Mouse (Mus musculus) forebrain, embryonic 11.5 days (tissue): ENCODE data around the gene Nsun4. TPM values are rescaled to one million over a fixed set of nuclear protein-coding genes. Genes with fewer than 3 reads are reported as not detected.
A peak's percentile ranks its signal among the peaks of the same experiment; 100 is the strongest.

Experiments
- ATAC-seq: fragments of 200-750 bp; cut with Nextera tagmentation; replicated peaks from 2 replicates; pipeline ENCODE4 v1.8.0; 2017; ENCODE audit warnings: moderate TSS enrichment; ENCODE audit not compliant: low FRiP score
- DNase-seq: peaks from one replicate; pipeline ENCODE4 v3.0.0-alpha.2; 2017; ENCODE audit warnings: low spot score
- H3K27ac ChIP-seq: fragments of 300-500 bp; sonication (generic); 2 replicates; pipeline ENCODE4 v1.5.1; 2014; ENCODE audit warnings: low read depth, low read length
- H3K27me3 ChIP-seq: fragments of 300-500 bp; sonication (generic); 2 replicates; pipeline ENCODE4 v1.6.1; 2014; ENCODE audit warnings: mild to moderate bottlenecking, low read length, mixed read lengths; ENCODE audit not compliant: control insufficient read depth, insufficient read depth
- H3K36me3 ChIP-seq: fragments of 300-500 bp; sonication (generic); 2 replicates; pipeline ENCODE4 v1.6.1; 2014; ENCODE audit warnings: mild to moderate bottlenecking, low read length, moderate library complexity, mixed read lengths; ENCODE audit not compliant: control insufficient read depth, insufficient read depth
- H3K4me1 ChIP-seq: fragments of 300-500 bp; sonication (generic); replicated peaks from 2 replicates; pipeline ENCODE4 v1.6.1; 2014; ENCODE audit warnings: low read length, mixed read lengths; ENCODE audit not compliant: control insufficient read depth, insufficient read depth
- H3K4me2 ChIP-seq: fragments of 300-500 bp; sonication (generic); 2 replicates; pipeline ENCODE4 v1.6.1; 2014; ENCODE audit warnings: low read depth, mild to moderate bottlenecking, low read length, moderate library complexity, mixed read lengths; ENCODE audit not compliant: severe bottlenecking
- H3K4me3 ChIP-seq: fragments of 300-500 bp; sonication (generic); 2 replicates; pipeline ENCODE4 v1.5.1; 2014; ENCODE audit warnings: low read depth, low read length
- H3K9ac ChIP-seq: fragments of 300-500 bp; sonication (generic); 2 replicates; pipeline ENCODE4 v1.6.1; 2014; ENCODE audit warnings: low read length
- H3K9me3 ChIP-seq: fragments of 300-500 bp; sonication (generic); 2 replicates; pipeline ENCODE4 v1.6.1; 2016; ENCODE audit warnings: low read length, mixed read lengths; ENCODE audit not compliant: control insufficient read depth
- WGBS: fragments of 180-500 bp; shearing (Covaris S2); extraction: QIAGEN DNeasy Blood & Tissue Kit; methylation state at CpG from one replicate; pipeline ENCODE4 v1.1.7; 2014; 5-methylcytosine and 5-hydroxymethylcytosine counted together
- polyA plus RNA-seq: library from polyadenylated mRNA; unstranded; fragments of >200 nt; fragmentation: Nextera tagmentation; extraction: Ambion mirVana; gene quantifications from 2 replicates; pipeline ENCODE4 v1.2.1, GENCODE M21; 2014

Gene Nsun4
- polyA plus RNA-seq, 1 experiment from 2014 or later = 17.4 TPM

- Histone ChIP-seq H3K9me3 (no peaks in the 10 kb centered on the region), H3K4me1 (no peaks in the 10 kb centered on the region; the same call in 1 of the 2 replicates), H3K36me3 (no peaks in the 10 kb centered on the region), H3K9ac (peak overlapping the region; percentile 58), H3K27ac (no peak overlapping the region), H3K27me3 (no peaks in the 10 kb centered on the region), H3K4me2 (peak overlapping the region; percentile 88), H3K4me3 (peak overlapping the region; percentile 52)
- ATAC-seq (peak; percentile 45), DNase-seq (peak; percentile 59)
- 13% methylated on average over 21 of the region's 22 CpGs for WGBS
Measured at GRCm38 (mm10) chr4:116052526-116053293, 966 bp downstream of the Nsun4 start.

- no peaks in the 10 kb centered on the region for H3K9me3 ChIP-seq
- no peaks in the 10 kb centered on the region for H3K36me3 ChIP-seq
- no peaks in the 10 kb centered on the region for H3K27me3 ChIP-seq
- H3K4me2 ChIP-seq = no peak overlapping the region
- ATAC-seq = no peak
- no peak overlapping the region for H3K4me3 ChIP-seq
- WGBS = 90% methylated on average over 3 of the region's 3 CpGs
- H3K27ac ChIP-seq = no peak overlapping the region
- no peak for DNase-seq
- H3K9ac ChIP-seq = no peak overlapping the region
- no peaks in the 10 kb centered on the region; the same call in 1 of the 2 replicates for H3K4me1 ChIP-seq
Measured at GRCm38 (mm10) chr4:116049211-116049610, 4.5 kb downstream of the Nsun4 start.

DNA sequence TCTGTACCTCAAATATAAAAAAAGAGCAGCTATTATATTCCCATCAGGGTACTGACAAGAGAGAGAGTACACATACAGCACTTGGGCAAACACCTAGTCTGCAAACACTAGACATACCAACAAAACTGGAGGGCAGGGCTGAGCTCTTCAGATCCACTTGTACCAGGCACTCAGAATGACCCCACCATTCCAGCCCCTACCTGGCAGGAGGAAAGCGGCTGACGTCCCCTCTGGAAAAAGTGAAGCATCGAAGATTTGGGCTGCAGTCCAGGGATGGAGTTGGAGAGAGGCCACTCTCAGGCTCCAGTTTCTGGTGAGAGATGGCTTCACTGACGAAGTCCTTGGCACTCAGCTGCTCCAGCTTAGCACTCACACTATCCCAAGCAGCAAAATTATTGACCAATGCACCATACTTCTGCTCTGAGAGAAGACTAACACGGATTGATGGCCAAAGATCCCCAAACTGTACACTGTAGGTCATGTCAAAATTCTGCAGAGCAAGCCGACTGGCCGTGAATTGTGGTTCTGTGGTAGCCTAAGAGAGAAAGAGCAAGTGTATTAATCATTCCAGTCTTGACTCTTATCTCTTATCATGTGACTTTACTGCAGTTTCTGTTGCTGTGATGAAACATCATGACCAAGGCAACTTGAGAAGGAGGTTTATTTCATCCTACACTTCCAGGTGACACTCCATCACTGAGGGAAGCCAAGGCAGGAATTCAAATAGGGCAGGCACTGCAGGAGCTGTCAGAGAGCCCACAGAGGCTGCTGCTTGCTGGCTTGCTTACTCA, 5.4 kb downstream of the Nsun4 start:
- no peak overlapping the region for H3K27ac ChIP-seq
- no peaks in the 10 kb centered on the region for H3K36me3 ChIP-seq

GRCm38 (mm10) chr4:116047681-116048080, 6.0 kb downstream of the Nsun4 start:
- ATAC-seq (no peak), DNase-seq (no peak)
- Histone ChIP-seq H3K4me1 (no peaks in the 10 kb centered on the region; the same call in 1 of the 2 replicates), H3K27me3 (no peaks in the 10 kb centered on the region), H3K9ac (no peak overlapping the region), H3K4me3 (no peak overlapping the region), H3K27ac (no peak overlapping the region), H3K4me2 (no peak overlapping the region), H3K36me3 (no peaks in the 10 kb centered on the region), H3K9me3 (no peaks in the 10 kb centered on the region)
- 94% methylated on average over 1 of the region's 1 CpGs for WGBS

More for the DNA sequence above, 5.4 kb downstream of the Nsun4 start:
- no peaks in the 10 kb centered on the region for H3K9me3 ChIP-seq
- H3K9ac ChIP-seq = no peak overlapping the region
- no peaks in the 10 kb centered on the region; the same call in 1 of the 2 replicates for H3K4me1 ChIP-seq
- H3K4me3 ChIP-seq = no peak overlapping the region
- H3K4me2 ChIP-seq = no peak overlapping the region
- ATAC-seq (no peak), DNase-seq (no peak)
- WGBS = 80% methylated on average over 7 of the region's 7 CpGs
- no peaks in the 10 kb centered on the region for H3K27me3 ChIP-seq

DNA sequence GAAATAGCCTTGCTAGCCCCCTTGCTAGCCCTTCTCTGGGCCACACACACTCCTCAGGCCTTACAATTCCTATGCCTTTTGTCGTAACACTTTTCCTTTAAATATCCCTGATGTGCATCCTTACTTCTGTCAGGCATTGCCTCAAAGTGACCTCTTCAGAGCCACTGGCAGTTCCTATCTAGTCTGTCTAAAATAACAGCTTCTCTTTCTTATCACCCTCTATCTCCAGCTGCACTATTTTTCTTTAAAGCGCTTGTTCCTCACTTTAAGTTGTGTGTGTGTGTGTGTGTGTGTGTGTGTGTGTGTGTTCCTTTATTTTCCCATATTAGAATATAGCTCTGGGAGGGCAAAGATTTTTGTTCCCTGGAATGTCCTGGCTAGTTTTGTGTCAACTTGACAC, 7.1 kb downstream of the Nsun4 start:
- H3K36me3 ChIP-seq = no peaks in the 10 kb centered on the region
- no peaks in the 10 kb centered on the region for H3K4me1 ChIP-seq
- no peaks in the 10 kb centered on the region for H3K9me3 ChIP-seq
- WGBS = 86% methylated on average over 2 of the region's 2 CpGs
- no peak overlapping the region for H3K9ac ChIP-seq
- H3K4me3 ChIP-seq = no peak overlapping the region
- no peak overlapping the region for H3K27ac ChIP-seq
- ATAC-seq = no peak
- no peak overlapping the region for H3K4me2 ChIP-seq
- no peaks in the 10 kb centered on the region for H3K27me3 ChIP-seq
- no peak for DNase-seq

DNA sequence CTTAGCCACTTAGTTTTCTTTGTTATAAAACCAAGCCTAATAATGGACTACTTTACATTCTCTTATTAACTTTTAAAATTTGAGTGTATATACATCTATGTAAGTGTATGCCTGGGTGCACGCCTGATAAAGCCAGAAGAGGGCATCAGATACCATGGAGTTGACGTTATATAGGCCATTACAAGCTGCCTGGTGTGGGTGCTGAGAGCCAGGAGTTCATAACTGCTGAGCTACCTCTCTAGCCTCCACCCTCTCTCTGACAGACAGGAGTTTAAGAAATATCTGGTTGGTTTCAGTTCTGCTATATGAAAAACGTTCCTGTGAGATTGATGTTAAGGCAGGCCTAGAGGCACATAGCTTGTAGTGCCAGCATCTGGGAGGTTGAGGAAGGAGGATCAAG, 11.5 kb downstream of the Nsun4 start:
- DNase-seq (no peak), ATAC-seq (no peak)
- Histone ChIP-seq H3K4me1 (no peaks in the 10 kb centered on the region), H3K9ac (no peak overlapping the region), H3K4me2 (no peak overlapping the region), H3K36me3 (no peaks in the 10 kb centered on the region), H3K27ac (no peak overlapping the region), H3K27me3 (no peaks in the 10 kb centered on the region), H3K4me3 (no peak overlapping the region), H3K9me3 (no peaks in the 10 kb centered on the region)
- 80% methylated on average over 3 of the region's 3 CpGs for WGBS

DNA sequence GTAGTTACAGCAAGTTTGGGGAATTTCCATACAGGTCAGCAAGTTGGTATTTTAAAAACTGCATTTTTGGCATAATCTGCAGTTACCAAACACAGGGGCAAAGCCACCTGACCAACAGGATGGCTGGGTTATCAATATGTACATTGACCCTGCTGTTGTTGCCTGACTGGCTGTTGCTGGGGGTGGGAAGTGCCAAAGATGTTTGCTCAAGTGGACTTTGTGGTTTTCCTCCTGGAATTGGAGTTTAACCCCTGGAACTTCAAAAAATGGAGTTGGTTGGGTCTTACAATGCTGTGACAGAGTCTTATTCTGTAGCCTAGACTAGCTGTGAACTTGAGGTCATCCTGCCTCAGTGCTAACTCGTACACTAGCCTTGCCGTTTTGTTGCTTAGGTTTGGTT, 13.2 kb downstream of the Nsun4 start:
- H3K36me3 ChIP-seq = no peaks in the 10 kb centered on the region
- no peak overlapping the region for H3K4me3 ChIP-seq
- ATAC-seq = no peak
- H3K9ac ChIP-seq = no peak overlapping the region
- 94% methylated on average over 2 of the region's 2 CpGs for WGBS
- H3K4me1 ChIP-seq = no peaks in the 10 kb centered on the region
- H3K4me2 ChIP-seq = no peak overlapping the region
- no peaks in the 10 kb centered on the region for H3K27me3 ChIP-seq
- no peaks in the 10 kb centered on the region for H3K9me3 ChIP-seq
- no peak for DNase-seq
- H3K27ac ChIP-seq = no peak overlapping the region

DNA sequence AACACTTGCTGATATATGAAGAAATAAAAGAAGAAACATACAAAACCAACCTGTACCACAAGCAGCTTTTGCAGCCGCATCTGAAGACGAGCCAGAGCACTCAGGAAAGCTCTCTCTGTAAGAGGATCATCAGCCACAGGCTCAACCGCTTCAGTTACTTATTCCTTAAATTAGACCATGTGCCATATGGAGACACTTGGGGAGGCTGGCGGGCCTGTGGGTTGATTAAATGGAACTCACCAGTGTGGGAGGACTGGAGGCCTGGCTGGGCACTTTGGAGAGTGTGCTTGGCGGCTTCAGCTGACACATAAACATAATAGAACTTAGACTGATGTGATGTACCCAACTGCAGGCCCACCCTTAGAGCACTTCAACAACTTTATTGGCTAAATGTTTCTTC, 20.3 kb downstream of the Nsun4 start:
- no peak for ATAC-seq
- Histone ChIP-seq H3K4me3 (no peak overlapping the region), H3K4me1 (no peaks in the 10 kb centered on the region), H3K9ac (no peak overlapping the region), H3K27ac (no peak overlapping the region), H3K9me3 (no peaks in the 10 kb centered on the region), H3K27me3 (no peaks in the 10 kb centered on the region), H3K4me2 (no peak overlapping the region), H3K36me3 (no peaks in the 10 kb centered on the region)
- DNase-seq = no peak
- WGBS = 85% methylated on average over 5 of the region's 5 CpGs
